Mouse (Mus musculus): Measurements from ENCODE around the gene Cfap97.

The Cfap97 gene

DNA sequence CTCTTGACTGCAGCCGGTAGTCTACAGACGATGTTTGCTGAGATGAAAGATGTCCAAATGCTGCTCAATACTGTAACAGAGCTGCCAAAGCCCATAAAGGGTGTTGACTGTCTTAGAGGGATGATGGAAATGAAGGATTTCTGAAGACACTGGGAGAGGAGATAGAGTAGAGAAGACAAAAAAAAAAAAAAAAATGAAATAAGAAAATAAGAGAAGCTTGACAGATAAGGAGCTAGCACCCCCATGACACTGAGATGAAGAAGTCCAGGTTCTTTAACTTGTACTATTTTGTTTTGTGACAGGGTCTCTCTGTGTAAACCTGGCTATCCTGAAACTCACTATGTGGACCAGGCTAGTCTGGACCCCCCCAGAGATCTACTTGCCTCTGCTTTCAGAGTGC lies 1.5 kb downstream of the Cfap97 start:
- DNase-seq (ENCODE audit: extremely low read depth, low read depth) = no peak

DNA sequence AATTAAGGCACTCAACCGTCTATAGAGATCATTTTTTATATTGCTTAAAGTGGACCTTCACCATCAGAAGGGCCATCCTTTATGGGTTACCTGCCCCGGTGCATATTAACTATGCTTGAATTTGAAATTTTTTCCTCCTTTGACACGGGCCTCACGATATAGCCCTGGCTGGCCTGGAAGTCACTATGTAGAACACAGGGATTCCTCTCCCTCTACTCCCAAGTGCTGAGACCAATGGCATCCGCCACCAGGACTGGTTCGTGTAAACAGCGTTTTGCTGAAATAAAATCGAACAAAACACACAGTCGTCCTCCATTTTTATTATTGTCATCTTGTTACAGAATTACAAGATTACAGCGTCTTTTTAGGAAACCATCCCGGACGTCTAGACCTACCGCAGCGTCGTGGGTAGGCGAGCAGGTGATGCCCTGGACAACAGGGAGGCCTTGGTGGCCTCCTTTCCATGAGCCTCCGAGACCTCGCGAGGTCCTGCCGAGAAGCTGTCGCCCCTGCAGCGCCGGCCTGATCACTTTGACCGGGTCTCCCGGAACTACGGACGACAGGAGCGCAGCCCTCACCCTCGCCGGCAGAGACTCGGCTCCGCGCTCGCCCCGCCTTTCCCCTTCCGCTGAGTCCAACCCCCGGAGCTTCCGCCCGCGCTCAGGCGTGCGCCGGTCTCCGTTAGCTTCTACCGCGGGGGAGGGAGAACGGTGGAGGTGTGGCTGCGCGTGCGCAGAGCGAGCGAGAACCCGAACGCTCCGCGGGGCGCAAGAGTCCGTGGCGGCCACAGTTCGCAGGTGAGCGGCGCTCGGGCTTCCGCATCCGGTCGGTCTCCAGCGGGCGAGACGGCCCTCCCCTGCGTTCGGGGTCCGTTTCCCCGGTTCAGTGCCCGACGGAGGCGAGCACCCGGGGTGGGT lies 11.6 kb downstream of the Cfap97 start:
- peak; percentile 84 for DNase-seq (ENCODE audit: extremely low read depth, low read depth)

DNA sequence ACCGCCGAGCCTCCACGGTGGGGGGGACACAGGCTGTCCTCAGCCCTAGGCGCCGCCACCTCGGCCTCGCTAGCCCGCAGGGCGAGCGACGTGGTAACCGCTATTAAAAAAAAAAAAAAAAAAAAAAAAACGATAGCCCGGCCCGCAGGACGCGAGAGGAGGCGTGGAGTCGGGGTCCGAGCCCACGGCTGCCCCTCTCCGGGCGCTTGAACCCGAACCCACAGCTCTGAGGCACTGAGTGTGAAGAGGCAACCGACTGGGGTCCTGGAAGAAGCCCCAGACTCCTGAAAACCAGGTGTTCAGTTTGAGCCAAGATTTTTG lies 12.3 kb downstream of the Cfap97 start:
- no peak for DNase-seq (ENCODE audit: extremely low read depth, low read depth)

GRCm38 (mm10) chr8:46173651-46174050 lies 22.1 kb downstream of the Cfap97 start:
- no peak for DNase-seq (ENCODE audit: extremely low read depth, low read depth)

GRCm38 (mm10) chr8:46180136-46180535 lies 28.6 kb downstream of the Cfap97 start:
- no peak for DNase-seq (ENCODE audit: extremely low read depth, low read depth)

GRCm38 (mm10) chr8:46185361-46185760 lies 33.8 kb downstream of the Cfap97 start:
- peak; percentile 50 for DNase-seq (ENCODE audit: extremely low read depth, low read depth)

DNA sequence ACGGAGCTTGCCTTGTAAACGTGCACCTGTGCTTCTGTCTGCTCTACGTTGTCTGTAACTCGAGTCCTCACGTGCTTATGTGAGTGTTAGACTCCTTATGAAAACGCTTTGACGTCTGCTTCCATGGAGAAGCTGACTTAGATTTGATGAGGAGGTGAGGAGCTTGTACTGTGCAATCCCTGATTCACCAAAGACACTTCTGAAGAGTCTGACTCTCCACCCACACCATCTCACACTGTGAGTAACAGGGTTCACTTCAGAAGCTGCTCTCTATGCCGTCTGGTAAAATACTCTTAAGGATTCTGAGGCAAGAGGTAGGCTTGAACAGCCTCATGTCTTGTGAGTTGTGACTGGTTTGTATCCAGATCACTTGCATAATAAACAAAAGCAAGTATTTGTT lies 41.5 kb downstream of the Cfap97 start:
- DNase-seq (ENCODE audit: extremely low read depth, low read depth) = no peak

GRCm38 (mm10) chr8:46196877-46197276 lies 45.3 kb downstream of the Cfap97 start:
- DNase-seq (ENCODE audit: extremely low read depth, low read depth) = no peak

DNA sequence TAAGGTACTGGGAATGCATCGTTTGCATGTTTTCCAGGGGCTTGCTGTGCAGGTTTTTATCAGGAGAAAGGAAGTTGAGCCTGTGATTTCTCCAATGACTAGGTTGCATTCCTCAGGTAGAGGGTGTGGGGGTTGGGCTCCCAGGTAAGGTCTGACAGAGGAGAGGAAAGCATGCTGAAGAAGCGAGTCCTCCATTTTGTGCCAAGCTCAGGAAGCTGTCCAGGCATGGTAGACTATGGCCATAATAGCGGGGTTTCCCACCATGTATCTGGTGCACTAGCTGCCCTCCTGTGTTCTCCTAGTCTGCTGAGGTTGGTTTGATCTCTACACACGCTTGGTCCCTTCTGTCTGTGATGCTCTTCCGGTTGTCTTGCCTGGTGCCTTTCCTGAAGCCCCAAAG lies 46.1 kb downstream of the Cfap97 start:
- no peak for DNase-seq (ENCODE audit: extremely low read depth, low read depth)

GRCm38 (mm10) chr8:46202350-46202749 lies 50.8 kb downstream of the Cfap97 start:
- no peak for DNase-seq (ENCODE audit: extremely low read depth, low read depth)

- no peak for DNase-seq (ENCODE audit: extremely low read depth, low read depth)
These were observed 52.7 kb downstream of the Cfap97 start for GRCm38 (mm10) chr8:46204301-46204700.

DNA sequence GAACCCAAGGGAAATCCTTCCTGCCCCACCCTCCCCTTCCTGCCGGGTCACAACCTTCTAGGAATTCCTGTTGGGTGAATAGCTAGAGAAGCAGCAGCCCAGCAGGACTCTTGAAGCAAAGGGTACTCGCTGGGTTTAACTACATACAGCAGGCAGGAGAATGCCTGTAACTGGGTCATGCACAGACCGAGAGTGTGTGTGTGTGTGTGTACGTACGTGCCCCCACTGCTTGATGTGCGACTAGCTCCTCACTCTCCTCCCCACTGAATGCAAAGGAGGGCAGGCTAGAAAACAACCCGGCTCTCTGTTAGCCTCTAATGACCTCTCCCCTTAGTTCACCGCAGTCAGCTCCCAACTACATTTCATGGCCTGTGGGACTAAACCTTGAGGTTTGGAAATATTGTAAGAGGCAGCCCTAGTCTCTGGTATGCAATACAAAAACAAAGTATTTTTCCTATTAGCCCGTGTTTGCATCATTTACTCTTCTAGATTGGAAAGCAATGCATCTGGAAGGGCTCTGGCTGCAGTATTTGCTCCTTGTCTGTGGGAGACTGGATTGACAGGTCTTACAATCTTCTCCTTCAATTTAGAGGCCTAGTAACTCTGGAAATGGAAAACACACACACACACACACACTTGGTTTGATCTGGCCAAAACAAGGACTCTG lies 53.5 kb downstream of the Cfap97 start:
- no peak for DNase-seq (ENCODE audit: extremely low read depth, low read depth)

GRCm38 (mm10) chr8:46206107-46206506 lies 54.5 kb downstream of the Cfap97 start:
- DNase-seq (ENCODE audit: extremely low read depth, low read depth) = no peak

DNA sequence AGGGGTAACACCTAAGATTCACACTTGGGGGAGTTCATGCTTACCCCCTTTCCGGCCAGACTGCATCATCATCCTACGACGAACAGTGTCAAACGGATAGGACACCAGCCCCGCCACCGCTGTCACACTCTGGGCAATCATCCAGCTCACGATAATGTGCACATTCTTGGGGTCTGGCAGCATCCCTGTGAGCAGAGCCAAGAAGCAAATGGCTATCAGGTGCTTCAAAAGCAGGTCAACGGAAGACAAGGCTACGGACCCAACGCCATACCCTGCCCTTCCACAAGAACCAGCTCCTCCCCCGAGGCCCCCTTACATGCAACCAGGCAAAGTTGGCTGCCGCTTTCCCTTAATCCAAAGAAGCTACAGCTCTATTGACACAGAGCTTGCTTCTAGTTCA lies 56.8 kb downstream of the Cfap97 start:
- no peak for DNase-seq (ENCODE audit: extremely low read depth, low read depth)

GRCm38 (mm10) chr8:46209057-46209456 lies 57.5 kb downstream of the Cfap97 start:
- DNase-seq (ENCODE audit: extremely low read depth, low read depth) = no peak

DNA sequence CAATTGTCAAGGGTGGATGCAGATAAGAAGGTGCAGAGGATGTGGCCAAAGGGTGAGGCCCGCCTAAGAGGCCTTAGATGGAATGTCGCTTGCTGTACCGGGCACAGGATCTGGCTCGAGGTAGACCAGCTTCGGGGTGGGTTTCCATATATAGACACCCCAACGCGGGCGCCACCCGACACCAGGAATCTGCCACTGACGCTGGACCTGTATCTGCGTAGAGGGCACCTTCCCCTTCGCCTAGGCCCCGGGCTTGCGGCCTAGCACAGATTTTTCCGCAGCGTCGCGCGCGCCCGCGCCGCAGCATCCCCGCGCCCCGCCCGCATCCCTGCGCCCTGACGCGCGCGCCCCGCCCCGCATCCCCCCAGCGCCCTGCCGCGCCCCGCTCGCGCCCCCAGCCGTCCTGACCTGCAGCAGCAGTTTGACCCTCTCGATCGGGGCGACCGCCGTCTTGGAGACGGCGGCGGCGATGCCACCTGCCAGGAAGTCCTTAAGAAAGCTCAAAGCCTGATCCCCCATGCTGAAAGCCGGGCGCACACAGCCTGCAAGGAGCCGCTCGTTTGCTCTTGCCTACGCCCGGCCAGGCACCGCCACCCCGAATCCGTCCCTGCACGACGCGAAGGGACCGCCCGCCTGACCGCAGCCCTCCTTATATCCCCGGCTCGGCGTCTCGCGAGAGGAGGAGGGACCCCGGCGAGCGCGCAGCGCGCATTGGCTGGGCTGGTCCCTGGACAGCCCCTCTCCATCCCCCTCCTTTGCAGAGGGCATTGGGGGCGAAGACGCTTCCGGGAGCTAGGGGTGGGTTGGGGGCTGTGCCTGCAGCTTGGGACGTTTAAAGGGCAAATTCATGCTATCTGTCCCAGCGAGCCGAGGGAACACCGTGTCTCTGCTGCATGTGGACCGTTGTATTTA lies 59.1 kb downstream of the Cfap97 start, which contains the start of gene Slc25a4:
Gene Slc25a4, minus strand, starts transcription at position 881 of the 912 bp plus-strand sequence.
- DNase-seq (ENCODE audit: extremely low read depth, low read depth) = peak; percentile 77

DNA sequence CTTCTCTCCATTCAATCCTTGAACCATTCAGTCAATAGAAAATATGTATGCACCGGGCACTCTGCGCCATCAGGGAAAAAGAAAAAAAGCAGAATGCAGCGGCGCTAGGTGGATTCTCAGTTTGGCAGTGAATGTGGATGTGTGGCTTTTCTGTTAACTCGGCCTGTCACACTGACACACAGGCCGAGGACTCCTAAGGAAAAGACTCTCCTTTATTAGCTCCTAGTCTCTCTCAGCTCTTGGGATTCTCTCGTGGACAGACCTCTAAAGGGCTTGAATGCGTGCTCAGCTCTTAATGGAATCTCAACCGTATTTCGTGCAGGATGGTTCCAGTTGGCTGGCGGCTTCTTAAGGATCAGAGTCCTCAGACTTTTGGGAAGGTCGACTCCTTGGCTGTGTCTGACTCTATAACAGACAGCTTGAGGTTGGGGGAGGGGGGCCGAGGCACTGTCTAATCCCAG lies 60.1 kb downstream of the Cfap97 start:
- DNase-seq (ENCODE audit: extremely low read depth, low read depth) = no peak

- no peak for DNase-seq (ENCODE audit: extremely low read depth, low read depth)
These were observed 60.6 kb downstream of the Cfap97 start for GRCm38 (mm10) chr8:46212194-46212593.

DNA sequence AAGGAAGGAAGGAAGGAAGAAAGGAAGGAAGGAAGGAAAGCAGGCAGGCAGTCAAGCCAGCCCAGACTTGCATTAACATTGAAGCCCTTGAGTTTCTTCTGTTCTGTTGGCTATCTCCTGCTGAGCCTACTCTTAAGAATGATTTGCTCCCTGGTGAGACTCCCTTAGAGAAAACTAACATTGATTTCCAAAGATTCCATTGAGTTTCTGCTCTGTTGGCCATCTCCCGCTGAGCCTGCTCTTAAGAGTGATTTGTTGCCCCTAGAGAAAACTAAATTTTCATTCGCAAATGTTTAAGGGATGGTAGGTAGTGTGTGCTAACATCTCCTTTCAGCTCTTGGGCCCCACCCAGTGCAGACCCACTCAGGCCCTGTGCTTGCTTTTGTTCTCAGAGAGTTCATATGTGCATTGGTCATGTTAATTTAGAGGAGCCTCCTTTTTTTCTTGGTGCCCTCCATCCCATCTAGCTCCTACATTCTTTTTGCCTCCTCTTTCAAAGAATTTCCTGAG lies 62.5 kb downstream of the Cfap97 start:
- no peak for DNase-seq (ENCODE audit: extremely low read depth, low read depth)

- peak; percentile 47 for DNase-seq (ENCODE audit: extremely low read depth, low read depth)
These were observed 65.3 kb downstream of the Cfap97 start for GRCm38 (mm10) chr8:46216838-46217237.

DNA sequence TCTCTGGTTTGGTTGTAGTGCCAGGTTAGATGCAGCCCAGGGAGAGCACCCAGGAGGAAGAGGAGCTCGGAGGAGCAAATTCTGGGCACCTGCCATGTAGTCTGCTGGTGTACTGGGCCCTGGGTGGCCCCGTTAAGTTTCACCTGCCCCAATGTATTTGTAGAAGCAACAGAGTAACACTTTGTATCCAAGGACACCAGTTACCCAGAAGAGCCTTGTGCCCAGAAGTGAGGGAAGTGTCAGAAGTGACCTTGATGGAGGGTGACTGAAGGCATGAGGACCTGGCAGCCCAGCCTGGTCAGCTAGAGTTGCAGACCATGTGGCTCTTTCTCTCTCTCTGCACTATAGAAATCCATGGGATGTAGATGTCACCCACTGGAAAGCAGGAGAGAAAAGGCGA lies 69.0 kb downstream of the Cfap97 start:
- DNase-seq (ENCODE audit: extremely low read depth, low read depth) = no peak

Data from MEL-GATA-1-ER (cell line).